Mouse (Mus musculus): ENCODE measurements at regions not wholly inside any gene's neighbourhood (a gene's known extent, or its start where the extent isn't known, plus 50 kb on each side); places are given as distances from the start of the nearest gene placed in this dataset.

GRCm38 (mm10) chr14:99430323-99430722, 131.8 kb downstream of the Klf5 start:
- TF ChIP-seq GATA1 (IDR thresholded peaks at IDR 0.05; ENCODE audit: borderline replicate concordance, low read length): no peak
- no peak for TF ChIP-seq FLI1 (IDR thresholded peaks at IDR 0.05; ENCODE audit: low read length)

Measured in megakaryocyte, embryonic 14.5 days (primary cell).